Mouse (Mus musculus) left cerebral cortex, adult 11 months (tissue): ENCODE measurements around the gene Vmn1r174.
"Not testable (repeated sequence)": the region's sequence is repeated elsewhere in the genome, so short reads cannot be mapped to it uniquely, and the experiment has no call there.

Experiments used
- DNase-seq: peaks from one replicate; pipeline ENCODE4 v3.0.0; 2022; ENCODE audit warnings: low spot score

The Vmn1r174 gene

DNA sequence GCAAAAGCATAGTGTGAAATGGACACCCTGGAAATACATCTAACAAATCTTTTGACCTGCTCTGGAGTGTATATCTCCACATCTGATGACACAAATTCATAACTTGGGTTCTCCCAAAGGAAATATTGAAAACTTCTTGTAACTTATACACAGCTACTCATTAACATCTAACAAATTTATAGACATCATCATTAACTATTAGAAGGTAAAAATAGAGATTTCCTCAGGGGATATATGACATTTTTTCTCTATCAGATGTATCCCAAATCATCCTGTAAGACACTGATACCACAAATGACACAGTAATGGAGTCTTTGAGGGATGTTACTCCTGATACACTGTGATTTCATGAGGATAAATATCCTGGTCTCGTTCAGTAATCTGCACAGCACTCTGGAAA, at the start of gene Vmn1r174:
TSS of gene Vmn1r174 (plus strand) at position 301 of the 400 bp plus-strand sequence.
- DNase-seq, result not testable (repeated sequence)

DNA sequence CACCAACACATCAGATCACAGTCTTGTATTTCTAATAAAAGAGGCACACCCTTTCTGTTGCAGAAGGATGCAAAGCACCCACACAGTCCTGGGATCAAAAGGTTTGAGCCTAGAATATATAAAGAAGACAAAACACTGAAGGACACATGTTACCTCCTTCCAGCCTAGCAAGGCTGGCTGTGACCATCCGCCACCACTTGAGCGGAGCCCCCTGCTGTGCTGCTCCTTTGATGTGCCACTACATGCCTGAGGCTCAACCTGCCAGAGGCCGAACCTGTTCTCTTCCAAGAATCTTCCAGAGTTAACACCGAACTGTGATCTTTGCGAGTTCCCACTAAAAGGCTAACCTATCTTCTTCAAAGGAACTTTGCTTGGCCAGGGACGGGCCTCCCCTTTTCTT, 32.5 kb downstream of the Vmn1r174 start:
- no peak for DNase-seq

DNA sequence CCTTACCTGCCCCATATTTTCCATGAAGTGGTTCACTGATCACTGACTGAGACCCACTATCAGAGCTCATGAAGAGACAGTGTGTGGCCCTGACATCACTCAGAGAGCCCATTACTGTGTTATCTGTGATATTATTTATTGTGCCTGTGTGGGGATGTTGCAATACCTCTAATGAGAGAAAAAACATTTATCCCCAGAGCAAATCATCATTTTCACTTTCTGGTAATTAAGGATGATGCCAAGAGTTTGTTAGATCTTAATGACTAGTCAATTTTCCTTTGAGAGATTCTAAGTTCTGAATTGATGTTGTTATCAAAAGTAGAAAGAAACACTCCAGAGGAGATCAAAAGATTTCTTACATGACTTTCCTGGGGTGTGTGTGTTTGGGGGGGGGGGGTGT, 58.5 kb downstream of the Vmn1r174 start, which contains the start of gene Vmn1r175:
TSS of gene Vmn1r175 (minus strand) at position 101 of the 400 bp plus-strand sequence.
- DNase-seq, result not testable (repeated sequence)
